Mouse (Mus musculus) embryonic facial prominence, embryonic 11.5 days (tissue): ENCODE results near the gene Adcy2. TPM values are rescaled to one million over a fixed set of nuclear protein-coding genes. Genes with fewer than 3 reads are reported as not detected.

Experiments
- ATAC-seq: fragments of 200-750 bp; cut with Nextera tagmentation; replicated peaks from 2 replicates; pipeline ENCODE4 v1.8.0; 2017; ENCODE audit warnings: low read depth; ENCODE audit not compliant: insufficient number of reproducible peaks, low FRiP score, low TSS enrichment
- DNase-seq: peaks from one replicate; pipeline ENCODE4 v3.0.0-alpha.2; 2015; ENCODE audit warnings: low spot score
- H3K27ac ChIP-seq: fragments of 300-500 bp; sonication (generic); replicated peaks from 2 replicates; pipeline ENCODE4 v1.5.1; 2014; ENCODE audit warnings: mild to moderate bottlenecking, low read depth, low read length, control low read depth
- H3K27me3 ChIP-seq: fragments of 300-500 bp; sonication (generic); 2 replicates; pipeline ENCODE4 v1.6.1; 2014; ENCODE audit warnings: mild to moderate bottlenecking, low read length, moderate library complexity, mixed read lengths; ENCODE audit not compliant: control insufficient read depth, insufficient read depth
- H3K36me3 ChIP-seq: fragments of 300-500 bp; sonication (generic); replicated peaks from 2 replicates; pipeline ENCODE4 v1.6.1; 2014; ENCODE audit warnings: low read depth, mild to moderate bottlenecking, low read length, moderate library complexity, mixed read lengths; ENCODE audit not compliant: control insufficient read depth, insufficient read depth
- H3K4me1 ChIP-seq: fragments of 300-500 bp; sonication (generic); 2 replicates; pipeline ENCODE4 v1.6.1; 2014; ENCODE audit warnings: low read length, mixed read lengths; ENCODE audit not compliant: control insufficient read depth, insufficient read depth
- H3K4me2 ChIP-seq: fragments of 300-500 bp; sonication (generic); 2 replicates; pipeline ENCODE4 v1.6.1; 2014; ENCODE audit warnings: low read depth, mild to moderate bottlenecking, control low read depth, low read length, moderate library complexity
- H3K4me3 ChIP-seq: fragments of 300-500 bp; sonication (generic); 2 replicates; pipeline ENCODE4 v1.5.1; 2014; ENCODE audit warnings: low read depth, low read length, control low read depth
- H3K9ac ChIP-seq: fragments of 300-500 bp; sonication (generic); replicated peaks from 2 replicates; pipeline ENCODE4 v1.6.1; 2014; ENCODE audit warnings: mild to moderate bottlenecking, control low read depth, low read length
- H3K9me3 ChIP-seq: fragments of 300-500 bp; sonication (generic); replicated peaks from 2 replicates; pipeline ENCODE4 v1.6.1; 2016; ENCODE audit warnings: mild to moderate bottlenecking, low read length, inconsistent platforms, mixed read lengths; ENCODE audit not compliant: control insufficient read depth
- WGBS: fragments of 180-500 bp; shearing (Covaris S2); extraction: QIAGEN DNeasy Blood & Tissue Kit; methylation state at CpG from one replicate; pipeline ENCODE4 v1.1.7; 2014; 5-methylcytosine and 5-hydroxymethylcytosine counted together
- polyA plus RNA-seq: library from polyadenylated mRNA; unstranded; fragments of >200 nt; fragmentation: Nextera tagmentation; extraction: Ambion mirVana; gene quantifications from 2 replicates; pipeline ENCODE4 v1.2.1, GENCODE M21; 2014

Adcy2 gene
- polyA plus RNA-seq, 1 experiment from 2014 or later: 2.1 TPM

- Histone ChIP-seq H3K4me3 (no peak overlapping the region), H3K4me2 (no peak overlapping the region), H3K36me3 (no peaks in the 10 kb centered on the region), H3K27ac (no peak overlapping the region), H3K27me3 (no peaks in the 10 kb centered on the region), H3K4me1 (no peaks in the 10 kb centered on the region), H3K9me3 (no peaks in the 10 kb centered on the region), H3K9ac (no peak overlapping the region)
- DNase-seq (no peak), ATAC-seq (no peak)
- WGBS: 76% methylated on average over 2 of the region's 2 CpGs
These were observed 21.2 kb upstream of the Adcy2 start for GRCm38 (mm10) chr13:69020574-69020973.

- Histone ChIP-seq H3K9ac (no peak overlapping the region), H3K27ac (no peak overlapping the region), H3K4me1 (no peaks in the 10 kb centered on the region), H3K4me2 (no peak overlapping the region), H3K27me3 (no peaks in the 10 kb centered on the region), H3K9me3 (no peaks in the 10 kb centered on the region), H3K36me3 (no peaks in the 10 kb centered on the region), H3K4me3 (no peak overlapping the region)
- no peak for DNase-seq
- WGBS: 82% methylated on average over 5 of the region's 5 CpGs
- no peak for ATAC-seq
These were observed 7.6 kb upstream of the Adcy2 start for GRCm38 (mm10) chr13:69006915-69007314.

GRCm38 (mm10) chr13:69006091-69006490 lies 6.8 kb upstream of the Adcy2 start:
- no peak overlapping the region for H3K4me2 ChIP-seq
- H3K27me3 ChIP-seq: no peaks in the 10 kb centered on the region
- ATAC-seq (no peak), DNase-seq (no peak)
- H3K4me1 ChIP-seq: no peaks in the 10 kb centered on the region
- 84% methylated on average over 4 of the region's 4 CpGs for WGBS
- H3K27ac ChIP-seq: no peak overlapping the region
- no peaks in the 10 kb centered on the region for H3K9me3 ChIP-seq
- H3K9ac ChIP-seq: no peak overlapping the region
- H3K4me3 ChIP-seq: no peak overlapping the region
- H3K36me3 ChIP-seq: no peaks in the 10 kb centered on the region

- WGBS: 68% methylated on average over 4 of the region's 4 CpGs
- no peaks in the 10 kb centered on the region for H3K36me3 ChIP-seq
- ATAC-seq: no peak
These were observed 5.1 kb upstream of the Adcy2 start for GRCm38 (mm10) chr13:69004406-69004805.

GRCm38 (mm10) chr13:69002631-69003030 lies 3.3 kb upstream of the Adcy2 start:
- Histone ChIP-seq H3K4me1 (no peaks in the 10 kb centered on the region; the same call in 1 of the 2 replicates), H3K9ac (no peak overlapping the region), H3K27ac (no peak overlapping the region), H3K4me3 (no peak overlapping the region), H3K27me3 (peaks cover 5% of the 10 kb centered on the region; the same call in 1 of the 2 replicates), H3K36me3 (no peaks in the 10 kb centered on the region), H3K4me2 (no peak overlapping the region), H3K9me3 (no peaks in the 10 kb centered on the region)
- ATAC-seq (no peak), DNase-seq (no peak)
- WGBS: 79% methylated on average over 5 of the region's 5 CpGs

More at GRCm38 (mm10) chr13:69004406-69004805, 5.1 kb upstream of the Adcy2 start:
- H3K27me3 ChIP-seq: no peaks in the 10 kb centered on the region
- H3K4me2 ChIP-seq: no peak overlapping the region
- no peak overlapping the region for H3K9ac ChIP-seq
- no peak for DNase-seq
- no peaks in the 10 kb centered on the region; the same call in 1 of the 2 replicates for H3K4me1 ChIP-seq
- H3K27ac ChIP-seq: no peak overlapping the region
- H3K9me3 ChIP-seq: no peaks in the 10 kb centered on the region
- no peak overlapping the region for H3K4me3 ChIP-seq

GRCm38 (mm10) chr13:69002173-69002572 lies 2.8 kb upstream of the Adcy2 start:
- Histone ChIP-seq H3K9me3 (no peaks in the 10 kb centered on the region), H3K27me3 (peaks cover 5% of the 10 kb centered on the region; the same call in 1 of the 2 replicates), H3K9ac (no peak overlapping the region), H3K36me3 (no peaks in the 10 kb centered on the region), H3K27ac (no peak overlapping the region), H3K4me1 (no peaks in the 10 kb centered on the region; the same call in 1 of the 2 replicates), H3K4me3 (no peak overlapping the region), H3K4me2 (no peak overlapping the region)
- 18% methylated on average over 4 of the region's 4 CpGs for WGBS
- ATAC-seq: no peak
- DNase-seq: peak; percentile 81

- Histone ChIP-seq H3K36me3 (no peaks in the 10 kb centered on the region), H3K27ac (no peak overlapping the region), H3K4me2 (peak overlapping the region; percentile 96), H3K9ac (no peak overlapping the region), H3K4me3 (peak overlapping the region; percentile 58), H3K9me3 (no peaks in the 10 kb centered on the region), H3K27me3 (peaks cover 5% of the 10 kb centered on the region; the same call in 1 of the 2 replicates), H3K4me1 (no peaks in the 10 kb centered on the region; the same call in 1 of the 2 replicates)
- 52% methylated on average over 5 of the region's 5 CpGs for WGBS
- DNase-seq: no peak
- ATAC-seq: no peak; the same call in 1 of the 2 replicates
These were observed 485 bp upstream of the Adcy2 start for GRCm38 (mm10) chr13:68999826-69000225.

GRCm38 (mm10) chr13:68998558-68998917 lies 803 bp downstream of the Adcy2 start:
- no peak overlapping the region for H3K27ac ChIP-seq
- H3K4me1 ChIP-seq: no peaks in the 10 kb centered on the region; the same call in 1 of the 2 replicates
- H3K27me3 ChIP-seq: peaks cover 5% of the 10 kb centered on the region; the same call in 1 of the 2 replicates
- H3K9ac ChIP-seq: peak overlapping the region; percentile 64
- peak overlapping the region; percentile 58 for H3K4me3 ChIP-seq
- ATAC-seq (no peak; the same call in 1 of the 2 replicates), DNase-seq (peak; percentile 17)
- no peaks in the 10 kb centered on the region for H3K36me3 ChIP-seq
- WGBS: under 1% methylated on average over 17 of the region's 17 CpGs
- H3K4me2 ChIP-seq: peak overlapping the region; percentile 96
- H3K9me3 ChIP-seq: no peaks in the 10 kb centered on the region
